Mouse (Mus musculus): ENCODE measurements around the gene Tsnaxip1.
A peak's percentile ranks its signal among the peaks of the same experiment; 100 is the strongest.
"Not testable (repeated sequence)": the region's sequence is repeated elsewhere in the genome, so short reads cannot be mapped to it uniquely, and the experiment has no call there.

Tsnaxip1 gene

DNA sequence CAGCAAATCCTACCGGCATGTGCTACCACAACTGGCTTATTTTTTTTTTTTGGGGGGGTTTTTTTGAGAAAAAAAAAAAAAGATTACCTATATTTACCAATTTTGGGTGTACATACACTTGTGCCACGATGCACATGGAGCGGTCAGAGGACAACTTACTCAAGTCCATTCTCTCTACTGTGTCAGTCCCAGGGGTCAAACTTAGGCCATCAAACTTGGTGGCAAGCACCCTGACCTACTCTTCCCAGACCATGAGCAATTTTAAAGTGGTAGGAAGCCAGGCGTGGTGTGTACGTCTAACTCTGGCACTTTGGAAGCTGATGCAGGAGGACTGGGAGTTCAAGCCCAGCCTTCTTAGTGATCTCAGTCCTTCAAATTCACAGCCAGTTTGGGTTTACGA lies 14.3 kb upstream of the Tsnaxip1 start:
- DNase-seq (ENCODE audit: low read depth) = no peak

DNA sequence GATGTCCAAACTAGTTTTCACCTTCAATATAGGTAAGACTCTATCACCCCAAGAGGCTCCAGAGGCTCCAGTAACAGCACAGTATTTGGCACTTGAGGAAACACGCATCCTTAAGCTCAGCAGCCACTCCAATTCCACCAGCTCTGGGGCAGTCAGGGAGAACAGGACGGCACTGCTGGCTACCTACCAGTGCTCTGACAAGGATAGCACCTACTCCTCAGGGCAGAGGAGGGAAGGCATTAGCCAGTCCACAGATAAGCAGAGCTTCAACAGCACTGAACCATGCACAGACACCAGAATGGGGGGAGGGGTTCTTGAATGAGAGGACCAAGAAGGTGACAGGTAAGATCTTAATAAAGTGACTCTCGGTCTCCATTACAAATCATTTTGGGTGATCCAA lies 7.9 kb upstream of the Tsnaxip1 start:
- no peak for DNase-seq (ENCODE audit: low read depth)

DNA sequence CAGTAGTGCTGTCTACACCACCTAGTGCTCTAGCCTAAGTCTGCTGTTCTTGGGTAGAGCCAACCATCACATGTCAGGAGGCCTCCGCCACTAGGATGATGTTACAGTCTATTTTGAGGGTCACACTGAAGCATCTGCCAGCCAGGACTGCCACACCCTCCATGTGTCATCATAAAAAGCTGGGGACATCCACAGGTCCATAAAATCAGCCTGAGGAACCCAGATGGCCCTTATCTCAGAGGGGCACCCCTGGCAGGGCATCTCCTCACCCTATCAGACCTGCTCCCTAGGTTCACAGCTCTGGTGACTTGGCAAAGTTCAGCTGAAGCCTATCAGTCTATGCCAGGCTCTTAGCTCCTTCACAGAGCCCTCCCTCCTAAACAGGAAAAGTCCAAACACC lies 6.6 kb upstream of the Tsnaxip1 start:
- DNase-seq (ENCODE audit: low read depth) = no peak

DNA sequence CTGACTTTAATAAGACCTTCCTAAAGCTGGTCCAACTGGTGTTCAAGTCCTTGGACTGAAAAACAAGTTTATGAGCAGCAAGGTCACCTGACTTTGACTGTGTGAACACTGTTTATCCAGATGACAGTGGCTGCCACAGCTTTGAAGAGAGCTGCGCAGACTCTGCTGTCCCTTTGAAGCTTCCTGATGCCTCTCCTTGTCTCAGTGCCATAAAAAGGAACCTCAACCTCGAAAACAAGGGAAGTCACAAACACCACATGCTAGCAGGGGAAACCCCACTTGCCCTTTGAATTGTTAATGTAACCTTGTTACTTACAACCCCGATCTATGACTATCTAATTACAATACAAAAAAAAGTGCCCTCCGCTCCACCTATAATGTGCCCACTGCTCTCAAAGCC lies 2.0 kb upstream of the Tsnaxip1 start:
- no peak for DNase-seq (ENCODE audit: low read depth)

DNA sequence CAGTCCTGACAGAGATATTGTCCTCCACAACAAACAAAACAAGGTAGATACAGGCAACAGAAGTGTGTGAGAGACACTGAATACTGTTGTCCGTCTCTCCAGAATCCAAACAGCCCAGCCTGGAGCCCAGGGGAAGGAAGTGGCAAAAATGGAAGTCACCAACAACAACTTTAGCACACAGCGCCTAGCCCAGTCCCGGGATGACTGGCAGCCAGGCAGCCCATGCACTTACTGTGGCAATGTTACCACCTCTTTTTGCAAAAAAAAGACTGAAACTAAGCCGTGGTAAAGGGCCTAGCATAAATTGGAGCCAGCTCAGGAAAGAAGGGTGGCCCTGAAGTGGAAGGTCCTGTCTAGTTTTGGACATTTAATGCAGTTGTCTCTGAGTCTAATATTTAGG lies 1.2 kb upstream of the Tsnaxip1 start:
- DNase-seq (ENCODE audit: low read depth) = no peak

DNA sequence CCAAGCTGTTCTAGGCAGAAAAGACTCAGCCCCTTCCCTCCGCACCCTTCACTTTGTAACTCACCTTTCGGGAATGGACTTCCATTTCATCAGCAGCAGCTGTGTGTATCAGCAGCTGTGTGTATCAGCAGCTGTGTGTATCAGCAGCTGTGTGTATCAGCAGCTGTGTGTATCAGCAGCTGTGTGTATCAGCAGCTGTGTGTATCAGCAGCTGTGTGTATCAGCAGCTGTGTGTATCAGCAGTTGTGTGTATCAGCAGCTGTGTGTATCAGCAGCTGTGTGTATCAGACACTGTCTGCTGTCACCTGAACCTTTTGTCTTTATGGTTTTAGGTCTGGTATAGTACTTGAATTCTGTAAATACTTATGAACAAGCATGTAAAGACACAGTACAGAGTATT lies 6.2 kb downstream of the Tsnaxip1 start:
- DNase-seq (ENCODE audit: low read depth) = not testable (repeated sequence)

DNA sequence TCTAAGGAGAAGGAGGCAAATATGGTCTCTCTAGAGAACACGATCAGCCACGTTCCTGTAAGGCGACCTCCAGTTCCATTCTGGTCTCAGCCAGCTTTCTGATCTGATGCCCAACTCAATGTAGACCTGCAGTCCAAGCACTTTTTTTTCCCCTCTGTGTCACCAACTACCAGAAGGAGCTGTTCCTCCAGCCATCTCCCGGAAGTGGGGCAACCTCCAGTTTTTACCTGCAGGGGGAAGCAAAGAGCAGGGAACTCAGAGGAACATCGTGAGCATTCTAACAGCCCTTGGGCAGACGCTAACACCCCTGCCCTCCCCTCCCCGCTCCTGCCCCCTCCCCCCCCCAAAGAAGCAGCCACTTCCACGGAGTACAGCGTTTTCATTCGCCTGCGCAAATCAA lies 7.8 kb downstream of the Tsnaxip1 start:
- peak; percentile 55 for DNase-seq (ENCODE audit: low read depth)

DNA sequence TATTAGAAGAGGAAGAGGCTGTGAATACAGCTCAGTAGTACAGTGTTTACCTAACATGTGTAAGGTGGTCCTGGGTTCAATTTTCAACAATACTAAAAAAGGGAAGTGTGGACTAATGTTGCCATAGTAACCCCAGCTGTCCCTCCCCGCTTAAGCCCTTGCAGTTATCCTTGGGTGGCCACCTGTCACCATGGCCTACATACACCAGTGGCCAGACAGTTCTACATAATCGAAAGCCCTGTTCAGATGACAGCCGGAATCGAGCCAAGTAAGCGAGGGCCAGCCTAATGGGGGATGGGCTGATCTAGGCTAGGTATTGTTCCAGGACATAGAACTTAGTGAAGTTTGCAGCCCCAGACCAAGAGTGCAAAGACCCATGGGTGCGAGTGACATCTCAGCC lies 9.5 kb downstream of the Tsnaxip1 start:
- no peak for DNase-seq (ENCODE audit: low read depth)

DNA sequence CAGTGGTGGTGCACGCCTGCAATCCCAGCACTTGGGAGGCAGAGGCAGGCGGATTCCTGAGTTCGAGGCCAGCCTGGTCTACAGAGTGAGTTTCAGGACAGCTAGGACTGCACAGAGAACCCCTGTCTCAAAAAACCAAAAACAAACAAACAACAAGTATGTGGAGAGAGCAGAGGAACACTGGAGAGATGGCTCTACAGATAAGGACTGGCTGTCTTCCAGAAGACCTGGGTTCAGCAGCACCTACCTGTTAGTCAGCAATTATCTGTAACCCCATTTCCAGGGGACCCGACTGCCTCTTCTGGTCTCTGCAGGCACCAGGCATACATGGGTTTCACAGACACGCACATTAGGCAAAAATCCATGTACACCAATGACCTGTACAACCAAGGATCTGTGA lies 11.7 kb downstream of the Tsnaxip1 start:
- DNase-seq (ENCODE audit: low read depth) = no peak

DNA sequence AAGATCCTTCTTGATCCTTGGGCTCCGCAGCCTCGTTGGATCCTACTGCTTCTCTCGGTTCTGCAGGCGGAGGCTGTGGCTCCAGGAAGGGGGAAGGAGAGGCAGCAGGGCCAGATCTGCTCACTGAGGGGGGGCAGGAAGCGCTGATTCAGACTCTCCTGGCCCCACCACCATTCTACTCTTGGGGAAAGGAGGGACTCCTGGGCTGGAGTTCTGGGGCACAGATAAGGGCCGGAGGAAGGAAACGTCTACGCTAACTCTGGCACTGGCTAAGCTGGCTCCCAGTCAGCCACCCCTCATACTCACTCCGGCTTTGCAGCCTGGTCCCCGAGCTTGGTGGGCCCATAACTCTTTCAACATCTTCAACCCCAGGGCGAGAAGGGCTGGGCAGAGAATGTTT lies 19.1 kb downstream of the Tsnaxip1 start:
- DNase-seq (ENCODE audit: low read depth) = no peak

DNA sequence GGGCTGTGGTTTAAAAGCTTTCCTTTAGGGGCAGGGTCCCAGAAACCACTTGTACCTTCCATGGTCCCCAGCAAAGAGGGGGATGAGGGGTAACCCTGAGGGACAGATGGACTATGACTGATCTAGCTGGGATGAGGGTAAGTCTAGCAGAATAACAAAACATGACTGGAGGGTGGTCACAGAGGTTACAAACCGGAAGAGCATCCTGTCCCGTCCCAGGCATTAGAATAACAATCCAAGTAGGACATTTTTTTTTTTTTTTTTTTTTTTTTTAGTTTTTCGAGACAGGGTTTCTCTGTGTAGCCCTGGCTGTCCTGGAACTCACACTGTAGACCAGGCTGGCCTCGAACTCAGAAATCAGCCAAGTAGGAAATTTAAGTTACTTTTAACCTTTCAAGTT lies 22.5 kb downstream of the Tsnaxip1 start:
- DNase-seq (ENCODE audit: low read depth) = no peak

DNA sequence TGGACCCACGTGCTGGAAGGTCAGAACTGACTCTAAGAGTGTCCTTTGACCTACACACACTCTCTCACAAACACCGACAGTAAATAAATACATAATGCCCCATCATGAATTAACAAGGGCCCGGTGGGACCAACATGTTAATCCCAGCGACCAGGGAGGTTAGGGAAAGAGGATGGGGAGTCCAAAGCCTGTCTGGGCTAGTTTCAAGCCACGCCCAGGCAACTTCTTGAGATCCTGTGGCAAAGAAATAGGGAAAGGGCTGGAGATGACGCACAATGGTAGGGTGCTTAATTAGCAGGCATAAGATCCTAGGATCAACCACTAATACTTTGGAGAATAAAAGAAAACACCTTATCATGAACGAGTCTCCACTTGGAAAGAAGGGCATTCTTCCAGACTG lies 23.1 kb downstream of the Tsnaxip1 start:
- DNase-seq (ENCODE audit: low read depth) = no peak

DNA sequence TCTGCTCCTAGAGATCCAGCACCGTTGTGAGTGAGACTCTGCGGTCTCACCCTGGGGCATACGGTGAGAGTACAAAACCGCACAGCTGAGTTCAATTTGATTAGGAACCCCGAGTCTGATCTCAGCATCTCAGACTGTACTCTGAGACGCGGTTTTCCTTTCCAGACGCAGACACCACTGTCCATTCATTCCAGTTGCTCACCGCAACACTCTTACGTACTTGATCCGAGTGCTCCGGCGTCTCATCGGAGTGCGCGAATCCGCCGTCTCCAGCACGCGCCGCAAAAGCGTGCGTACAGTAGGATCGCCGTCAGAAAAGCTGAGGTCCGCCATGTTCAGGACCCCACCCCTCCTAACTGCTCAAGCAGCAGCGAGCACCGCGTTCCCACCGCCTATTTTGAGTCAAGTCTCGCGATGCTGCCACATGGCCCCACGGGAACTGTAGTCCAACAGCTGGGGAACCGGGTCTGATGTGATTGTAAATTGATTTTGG lies 24.2 kb downstream of the Tsnaxip1 start:
- peak; percentile 84 for DNase-seq (ENCODE audit: low read depth)

DNA sequence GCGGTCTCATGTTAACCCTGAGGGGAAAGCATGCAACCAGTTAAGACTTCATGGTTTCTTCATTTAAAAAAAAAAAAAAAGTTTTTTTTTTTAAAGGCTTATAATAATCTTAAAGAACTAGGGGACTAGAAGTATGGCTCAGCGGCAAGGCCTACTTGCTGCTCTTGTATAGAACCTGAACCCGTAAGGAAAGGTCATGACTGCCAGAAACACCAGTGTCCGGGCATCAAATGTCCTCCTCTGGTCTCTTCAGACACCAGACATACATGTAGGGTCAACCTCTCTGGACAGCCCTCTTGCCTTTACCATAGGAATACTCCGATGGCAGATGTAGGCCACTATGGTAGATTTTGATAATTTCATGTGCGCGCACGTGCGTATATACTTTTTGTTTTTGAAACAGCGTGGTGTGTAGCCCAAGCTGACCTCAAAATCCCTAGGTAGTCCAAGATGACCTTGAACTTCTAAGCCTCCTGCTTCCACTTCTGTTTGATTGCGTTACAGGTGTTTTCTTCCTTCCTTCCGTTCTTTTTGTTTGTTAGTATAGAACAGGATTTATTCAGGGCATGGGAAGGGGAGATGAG lies 24.7 kb downstream of the Tsnaxip1 start:
- DNase-seq (ENCODE audit: low read depth) = no peak

DNA sequence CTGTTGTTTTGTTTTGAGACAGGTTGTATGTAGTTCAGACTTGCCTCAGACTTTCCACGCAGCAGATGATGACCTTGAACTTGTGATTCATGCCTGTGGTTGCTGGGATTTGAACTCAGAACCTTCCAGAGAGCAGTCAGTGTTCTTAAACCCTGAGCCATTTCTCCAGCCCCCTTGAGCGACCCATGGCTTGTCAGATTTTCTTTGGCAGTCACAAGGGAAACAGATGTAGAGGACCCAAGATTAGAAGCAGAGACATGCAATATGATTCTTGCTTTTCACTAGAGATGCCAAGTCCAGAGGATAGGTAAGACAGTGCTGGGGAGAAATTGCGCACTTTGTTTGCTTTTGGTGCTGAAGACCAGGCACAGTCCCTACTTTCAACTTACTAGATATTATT lies 25.6 kb downstream of the Tsnaxip1 start, which contains the start of gene Cenpt:
Cenpt (minus strand) TSS at position 101 of the 400 bp plus-strand sequence.
- DNase-seq (ENCODE audit: low read depth) = no peak

DNA sequence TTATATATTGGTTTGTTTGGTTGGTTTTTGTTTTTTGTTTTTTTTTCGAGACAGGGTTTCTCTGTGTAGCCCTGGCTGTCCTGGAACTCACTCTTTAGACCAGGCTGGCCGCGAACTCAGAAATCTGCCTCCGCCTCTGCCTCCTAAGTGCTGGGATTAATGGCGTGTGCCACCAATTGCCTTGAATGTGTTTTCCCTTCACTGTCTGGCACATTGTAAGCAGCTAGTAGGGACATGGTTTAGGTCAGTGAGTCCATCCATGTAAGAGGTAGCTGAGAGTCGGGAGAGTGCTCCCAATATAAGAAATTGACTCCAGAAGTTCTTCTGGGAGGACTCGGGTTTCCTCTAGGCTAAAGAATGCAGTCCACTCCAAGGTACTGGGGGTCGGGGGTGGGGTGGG lies 26.8 kb downstream of the Tsnaxip1 start:
- no peak for DNase-seq (ENCODE audit: low read depth)

DNA sequence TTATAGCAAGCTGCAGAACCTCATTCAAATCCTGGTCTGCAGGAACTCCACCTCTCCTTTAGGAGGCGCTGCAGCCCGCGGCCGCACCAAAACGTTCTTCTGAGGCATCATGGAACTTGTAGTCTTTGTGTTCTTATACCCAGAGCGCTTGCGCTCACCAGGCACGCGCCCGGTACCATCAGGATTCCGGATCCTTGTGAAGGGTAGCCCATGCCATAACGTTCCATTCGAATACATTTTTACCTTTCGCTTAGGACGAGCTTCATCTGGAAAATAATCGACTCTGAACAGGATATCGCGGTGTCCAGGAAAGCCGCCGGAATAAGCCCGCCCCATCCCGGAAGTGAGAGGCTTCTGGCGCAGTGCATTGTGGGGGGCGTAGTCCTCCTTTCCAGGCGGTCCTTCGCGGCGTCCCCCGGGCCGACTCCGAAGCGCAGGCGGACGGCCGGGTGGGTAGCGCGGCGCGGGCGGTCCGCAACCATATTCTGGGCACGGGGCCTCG lies 27.2 kb downstream of the Tsnaxip1 start, which contains the start of gene Thap11:
Thap11 (plus strand) TSS at position 418 of the 502 bp plus-strand sequence.
- DNase-seq (ENCODE audit: low read depth) = peak; percentile 82

DNA sequence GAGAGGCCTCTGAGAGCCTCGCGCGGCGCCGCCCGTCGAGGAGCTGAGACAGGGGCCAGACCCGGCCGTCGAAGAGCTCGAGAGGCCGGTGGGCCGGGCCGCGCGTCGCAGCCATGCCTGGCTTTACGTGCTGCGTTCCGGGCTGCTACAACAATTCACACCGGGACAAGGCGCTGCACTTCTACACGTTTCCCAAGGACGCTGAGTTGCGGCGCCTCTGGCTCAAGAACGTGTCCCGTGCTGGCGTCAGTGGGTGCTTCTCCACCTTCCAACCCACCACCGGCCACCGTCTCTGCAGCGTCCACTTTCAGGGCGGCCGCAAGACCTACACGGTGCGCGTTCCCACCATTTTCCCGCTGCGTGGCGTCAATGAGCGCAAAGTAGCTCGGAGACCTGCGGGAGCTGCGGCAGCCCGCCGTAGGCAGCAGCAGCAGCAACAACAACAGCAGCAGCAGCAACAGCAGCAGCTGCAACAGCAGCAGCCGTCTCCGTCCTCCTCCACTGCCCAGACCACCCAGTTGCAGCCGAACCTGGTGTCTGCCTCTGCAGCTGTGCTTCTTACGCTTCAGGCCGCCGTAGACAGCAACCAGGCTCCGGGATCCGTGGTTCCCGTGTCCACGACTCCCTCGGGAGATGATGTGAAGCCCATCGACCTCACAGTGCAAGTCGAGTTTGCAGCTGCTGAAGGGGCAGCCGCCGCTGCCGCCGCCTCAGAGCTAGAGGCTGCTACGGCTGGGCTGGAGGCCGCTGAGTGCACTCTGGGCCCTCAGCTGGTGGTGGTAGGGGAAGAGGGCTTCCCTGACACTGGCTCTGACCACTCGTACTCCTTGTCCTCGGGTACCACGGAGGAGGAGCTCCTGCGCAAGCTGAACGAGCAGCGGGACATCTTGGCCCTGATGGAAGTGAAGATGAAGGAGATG lies 28.0 kb downstream of the Tsnaxip1 start:
- peak; percentile 17 for DNase-seq (ENCODE audit: low read depth)

DNA sequence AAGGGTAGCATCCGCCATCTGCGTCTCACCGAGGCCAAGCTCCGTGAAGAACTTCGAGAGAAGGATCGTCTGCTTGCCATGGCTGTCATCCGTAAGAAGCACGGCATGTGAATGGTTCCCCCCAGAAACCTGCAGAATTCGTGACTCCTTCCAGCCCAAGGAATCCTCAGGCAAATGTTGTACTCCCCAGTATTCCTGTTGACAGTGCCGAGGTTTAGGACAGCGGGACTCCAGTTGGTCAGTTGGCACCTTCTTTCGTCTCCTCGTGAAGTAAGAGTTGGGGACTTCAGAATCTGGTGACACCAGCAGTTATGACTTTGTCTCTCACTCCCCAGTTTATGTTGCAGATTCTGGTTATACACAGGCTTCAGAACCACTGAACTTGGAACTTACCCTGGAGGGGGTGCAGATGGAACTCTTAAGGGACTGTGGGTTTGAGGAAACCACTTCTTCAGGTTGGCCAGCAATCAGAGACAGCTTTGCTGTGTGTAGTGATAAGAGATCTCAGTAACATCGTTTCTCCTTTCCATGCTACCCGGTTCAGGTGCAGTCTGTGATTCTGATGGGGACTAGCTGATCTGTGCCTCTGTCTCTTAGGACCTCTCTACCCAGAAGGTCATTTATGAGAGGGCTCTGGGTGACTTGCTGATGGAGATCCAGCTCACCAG lies 28.8 kb downstream of the Tsnaxip1 start:
- no peak for DNase-seq (ENCODE audit: low read depth)

DNA sequence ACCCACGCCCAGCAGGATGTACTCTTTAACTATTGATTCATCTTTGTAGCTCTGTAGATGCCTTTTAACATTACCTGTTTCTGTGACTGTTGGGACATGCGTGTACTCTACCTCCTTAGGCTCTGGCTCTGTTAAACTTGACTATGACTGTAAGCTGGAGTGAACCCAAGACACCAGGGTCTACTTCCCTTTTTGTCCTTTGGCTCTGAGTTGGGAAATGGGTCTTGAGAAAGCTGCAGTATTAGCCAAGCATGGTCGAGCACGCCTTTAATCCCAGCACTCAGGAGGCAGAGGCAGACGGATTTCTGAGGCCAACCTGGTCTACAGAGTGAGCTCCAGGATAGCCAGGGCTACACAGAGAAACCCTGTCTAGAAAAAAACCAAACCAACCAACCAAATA lies 31.0 kb downstream of the Tsnaxip1 start:
- no peak for DNase-seq (ENCODE audit: low read depth)

DNA sequence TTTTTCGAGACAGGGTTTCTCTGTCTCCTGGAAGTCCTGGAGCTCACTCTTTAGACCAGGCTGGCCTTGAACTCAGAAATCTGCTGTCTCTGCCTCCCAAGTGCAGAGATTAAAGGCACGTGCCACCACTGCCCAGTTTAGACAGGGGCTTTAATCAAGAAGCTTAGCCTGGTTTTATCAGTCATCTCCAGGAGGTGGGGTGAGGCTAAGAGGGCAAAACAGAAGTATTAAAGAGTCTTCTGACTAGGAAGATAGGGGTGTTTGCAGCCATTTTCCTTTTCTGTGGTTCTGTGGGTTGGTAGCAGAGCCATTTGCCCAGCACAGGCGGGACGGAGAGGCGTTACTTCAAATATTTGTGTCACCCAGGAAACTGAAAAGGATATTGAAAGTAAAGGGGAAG lies 31.8 kb downstream of the Tsnaxip1 start:
- DNase-seq (ENCODE audit: low read depth) = no peak

DNA sequence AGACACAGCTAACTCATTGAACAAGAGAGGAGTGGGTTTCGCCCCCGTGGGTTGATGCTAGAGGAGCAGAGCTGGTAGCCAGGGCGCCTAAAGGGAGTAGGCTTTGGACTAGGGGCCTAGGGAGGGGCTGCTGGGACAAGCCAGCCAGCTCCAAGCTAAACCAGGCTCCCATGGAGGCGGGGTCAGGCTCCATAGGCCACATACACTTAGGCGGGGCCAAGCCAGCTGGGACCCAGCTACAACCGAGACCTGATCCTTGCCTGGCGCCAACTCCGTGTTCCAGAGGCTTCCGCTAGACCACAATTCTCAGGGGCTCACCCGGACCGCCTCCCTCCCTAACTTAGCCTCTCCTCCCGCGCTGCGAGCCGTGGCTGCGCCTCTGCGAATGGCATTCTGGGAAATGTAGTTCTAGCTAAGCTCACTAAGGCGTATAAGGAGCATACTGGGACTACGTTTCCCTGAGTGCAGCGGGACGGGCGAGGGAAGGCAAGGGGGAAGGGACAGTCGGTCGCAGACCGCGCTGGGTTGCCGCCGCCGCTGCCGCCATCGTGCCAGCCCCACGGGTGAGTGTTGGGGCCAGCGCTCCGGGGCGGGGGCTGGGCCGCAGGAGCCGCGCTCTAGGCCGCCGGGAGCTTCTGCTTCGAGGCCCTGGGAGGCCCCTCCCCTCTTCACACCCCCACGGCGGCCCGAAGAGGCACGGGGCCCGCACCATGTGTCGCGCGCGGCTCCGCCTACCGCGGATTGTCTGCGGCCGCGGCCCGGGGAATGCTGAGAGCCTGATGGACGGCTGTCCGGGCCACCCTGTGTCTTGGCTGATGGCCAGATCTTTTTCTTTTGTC lies 32.8 kb downstream of the Tsnaxip1 start, which contains the start of gene Nutf2:
Nutf2 (plus strand) TSS at position 438 of the 839 bp plus-strand sequence.
- peak; percentile 98 for DNase-seq (ENCODE audit: low read depth)

All from fibroblast of lung, adult 2 months (primary cell).